Mouse (Mus musculus) mouse embryonic stem cell (cell line): ENCODE data around the gene Grk2.

ENCODE experiments used
- in situ Hi-C, 2 experiments: fragments of 300-500 bp; cut with MboI; formaldehyde crosslinking; loops; 1 replicate in 1 of 2; 3 replicates in 1 of 2; pipeline ENCODE4 v1.14.3; 2019 to 2020; ENCODE audit warnings: low sequenced_read_pairs in 2 of 2, low pct_unique_long_range_greater_than_20kb in 1 of 2, mixed read lengths in 1 of 2; ENCODE audit not compliant: unreplicated experiment in 1 of 2

Gene Grk2

DNA sequence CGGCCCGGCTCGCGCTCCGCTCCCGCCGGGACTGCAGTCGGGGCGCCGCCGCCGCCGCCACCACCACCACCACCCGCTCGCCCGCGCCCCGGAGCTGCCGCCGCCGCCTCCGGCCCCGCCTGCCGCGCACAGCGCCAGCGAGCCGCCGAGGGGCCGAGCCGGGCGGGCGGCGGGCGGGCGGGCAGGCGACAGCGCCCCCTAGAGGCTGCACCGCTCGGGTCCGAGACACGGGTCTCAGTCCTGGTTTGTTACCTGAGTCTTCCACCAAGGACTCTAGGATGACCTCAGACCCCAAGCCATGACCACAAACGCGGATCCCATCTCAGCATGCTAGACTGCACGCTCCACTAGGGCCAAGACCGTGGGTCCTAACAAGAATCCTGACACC is at the start of gene Grk2:
TSS of gene Grk2 (minus strand) at position 33 of the 388 bp plus-strand sequence.
- in situ Hi-C loops: no loop called here

DNA sequence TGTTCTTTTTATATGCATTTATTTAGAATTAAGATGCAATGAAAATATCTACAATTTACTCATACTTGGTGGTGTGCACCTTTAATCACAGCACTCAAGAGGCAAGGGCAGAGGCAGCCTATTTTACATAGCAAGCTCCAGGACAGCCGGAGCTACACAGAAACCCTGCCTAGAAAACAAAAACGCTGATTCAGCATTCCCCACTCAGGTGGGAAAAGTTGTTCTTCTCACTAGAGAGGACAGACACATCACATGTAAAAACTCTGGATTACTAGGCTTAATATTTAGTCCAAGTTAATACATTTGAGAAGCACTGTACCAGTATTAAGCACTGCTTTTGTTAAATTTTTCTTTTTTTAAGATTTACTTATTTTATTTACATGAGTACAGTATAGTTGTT is 43.4 kb upstream of the Grk2 start:
- in situ Hi-C loops: no loop called here

DNA sequence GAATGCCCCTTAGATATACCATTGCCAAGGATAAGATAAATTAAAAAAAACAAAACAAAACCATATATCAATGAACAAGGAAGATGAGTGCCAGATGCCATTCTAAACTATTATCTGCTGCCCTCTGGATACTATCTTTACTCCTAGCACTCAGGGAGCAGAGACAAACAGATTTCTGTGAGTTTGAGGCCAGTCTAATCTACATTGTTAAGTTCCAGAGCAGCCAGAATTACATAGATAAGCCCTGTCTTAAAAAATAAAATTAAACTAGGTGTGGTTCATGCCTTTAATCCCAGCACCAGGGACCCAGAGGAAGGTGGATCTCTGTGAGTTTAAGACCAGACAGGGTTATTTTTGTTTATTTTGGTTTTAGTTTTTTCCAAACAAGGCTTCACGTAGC is 40.5 kb upstream of the Grk2 start:
- in situ Hi-C loops: no loop called here

DNA sequence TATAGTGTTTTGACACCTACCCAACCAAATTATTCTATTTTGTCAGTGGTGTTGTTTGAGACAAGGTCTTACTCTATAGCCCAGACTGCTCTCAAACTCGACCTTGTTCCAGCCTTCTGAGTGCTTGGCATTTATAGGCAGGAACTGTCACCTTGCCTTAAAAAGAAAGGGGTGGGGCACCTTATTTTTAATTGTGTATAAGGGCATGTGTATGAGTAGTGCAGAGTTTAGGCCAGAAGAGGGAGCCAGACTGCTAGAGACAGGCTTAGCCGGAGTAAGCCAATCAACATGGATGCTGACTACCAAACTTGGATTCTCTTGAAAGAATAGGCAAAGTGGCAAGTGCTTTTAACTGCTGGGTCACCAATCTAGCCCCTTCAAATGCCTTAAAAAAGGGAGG is 32.1 kb upstream of the Grk2 start:
- in situ Hi-C loops: no loop called here

DNA sequence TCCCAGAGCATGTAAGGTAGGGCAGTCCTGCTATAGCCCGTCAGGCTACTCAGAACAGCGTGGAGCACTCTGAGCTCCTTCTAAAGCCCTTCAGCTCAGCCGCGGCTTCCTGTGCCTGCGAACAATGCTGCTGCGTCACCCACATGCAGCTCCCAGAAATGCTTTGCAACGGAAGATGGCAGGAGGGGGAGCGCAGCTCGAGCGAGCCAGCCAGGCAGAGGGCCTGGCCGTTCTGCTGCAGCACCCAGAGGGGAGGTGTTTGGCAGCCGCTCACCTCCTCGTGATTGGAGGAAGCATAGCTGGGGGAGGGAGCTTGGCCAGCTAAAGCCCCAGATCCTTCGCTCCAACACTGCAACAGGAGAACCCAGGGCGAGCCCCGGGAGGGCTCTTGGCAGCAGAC is 27.8 kb upstream of the Grk2 start:
- in situ Hi-C loops: no loop called here

DNA sequence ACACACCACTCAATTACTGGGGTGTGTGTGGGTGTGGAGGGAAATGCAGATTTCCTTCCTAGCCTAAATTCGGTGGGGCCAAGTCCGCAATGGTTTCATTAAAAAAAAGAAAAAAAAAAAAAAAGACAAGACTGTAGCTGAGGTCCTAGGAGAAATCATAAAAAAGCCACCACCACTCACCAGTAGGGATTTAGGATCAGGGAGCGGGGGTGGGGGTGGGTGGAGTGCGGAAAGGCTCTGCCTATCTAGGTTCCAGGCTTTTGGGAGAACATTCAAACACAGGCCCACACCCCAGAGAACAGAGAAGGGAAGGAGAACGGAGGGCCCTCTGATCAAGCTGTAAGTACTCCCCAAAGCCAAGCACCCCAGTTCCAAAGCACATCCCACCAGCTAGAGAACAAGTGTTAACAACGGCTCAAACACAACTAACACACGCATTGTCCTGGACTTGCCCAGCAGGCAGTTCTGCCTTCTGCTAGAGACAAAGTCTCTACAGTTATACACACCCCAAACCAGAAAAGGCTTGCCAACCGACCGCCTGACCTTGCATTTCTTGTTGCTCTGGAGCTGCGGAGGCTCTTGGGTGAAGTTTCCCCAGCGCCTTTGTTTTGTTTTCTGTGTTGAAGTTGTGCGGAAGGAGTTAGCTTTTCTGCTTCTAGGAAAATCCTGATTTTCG is 27.2 kb upstream of the Grk2 start:
- in situ Hi-C loops: no loop called here

DNA sequence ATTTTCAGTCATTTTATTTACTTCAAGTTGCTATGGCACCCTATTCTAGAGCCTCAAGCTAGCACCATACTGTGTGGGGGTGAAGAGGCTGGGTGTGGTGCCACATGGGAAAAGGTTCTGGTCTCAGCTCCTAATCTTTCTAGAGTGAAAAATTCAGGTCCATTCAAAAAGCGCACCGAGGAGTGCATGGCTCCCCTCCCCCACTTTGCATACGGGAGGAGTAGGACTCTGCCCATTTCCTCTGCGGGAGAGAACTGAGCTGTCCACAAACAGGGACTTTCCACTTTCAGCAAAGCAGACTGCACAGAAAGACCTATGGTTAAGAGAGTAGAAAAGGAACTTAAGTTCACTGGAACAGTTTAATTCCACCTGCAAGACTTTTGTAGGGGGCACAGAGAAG is 26.6 kb upstream of the Grk2 start:
- in situ Hi-C loops: no loop called here

DNA sequence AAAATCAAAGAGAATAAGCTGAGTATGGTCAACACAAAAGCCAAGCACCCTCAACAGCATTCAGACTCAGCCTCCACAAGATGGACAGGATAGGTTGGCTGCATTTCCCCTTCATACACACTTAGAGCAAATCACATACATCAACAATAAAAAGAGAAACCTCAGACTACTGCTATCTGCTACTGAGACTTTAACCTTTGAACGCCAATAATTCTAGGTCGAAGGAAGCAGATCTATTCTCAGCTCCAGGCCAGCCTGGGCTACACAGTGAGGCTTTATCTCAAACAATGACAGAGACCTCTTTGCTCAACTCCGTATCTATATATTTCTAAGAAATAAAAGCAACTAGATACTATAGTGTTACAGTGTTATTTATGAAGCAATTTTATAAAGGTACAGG is 25.3 kb upstream of the Grk2 start:
- in situ Hi-C loops: no loop called here

DNA sequence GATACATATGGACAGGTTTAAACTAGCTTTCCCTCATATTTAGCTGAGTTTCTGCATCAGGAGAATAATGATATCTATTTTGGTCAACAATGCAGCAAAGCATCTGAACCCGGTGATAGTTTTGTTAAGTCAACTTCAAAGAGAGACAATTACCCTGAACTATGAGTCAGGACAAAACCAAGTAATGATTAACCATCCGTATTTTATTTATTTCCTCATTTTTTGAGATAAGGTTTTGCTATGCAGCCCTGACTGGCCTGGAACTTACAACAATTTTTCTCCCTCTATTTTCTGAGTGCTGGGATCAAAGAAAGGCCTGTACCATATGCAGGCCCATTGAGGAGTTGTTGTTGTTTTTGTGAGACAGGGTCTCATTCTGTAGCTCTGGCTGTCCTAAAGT is 24.6 kb upstream of the Grk2 start:
- in situ Hi-C loops: no loop called here

DNA sequence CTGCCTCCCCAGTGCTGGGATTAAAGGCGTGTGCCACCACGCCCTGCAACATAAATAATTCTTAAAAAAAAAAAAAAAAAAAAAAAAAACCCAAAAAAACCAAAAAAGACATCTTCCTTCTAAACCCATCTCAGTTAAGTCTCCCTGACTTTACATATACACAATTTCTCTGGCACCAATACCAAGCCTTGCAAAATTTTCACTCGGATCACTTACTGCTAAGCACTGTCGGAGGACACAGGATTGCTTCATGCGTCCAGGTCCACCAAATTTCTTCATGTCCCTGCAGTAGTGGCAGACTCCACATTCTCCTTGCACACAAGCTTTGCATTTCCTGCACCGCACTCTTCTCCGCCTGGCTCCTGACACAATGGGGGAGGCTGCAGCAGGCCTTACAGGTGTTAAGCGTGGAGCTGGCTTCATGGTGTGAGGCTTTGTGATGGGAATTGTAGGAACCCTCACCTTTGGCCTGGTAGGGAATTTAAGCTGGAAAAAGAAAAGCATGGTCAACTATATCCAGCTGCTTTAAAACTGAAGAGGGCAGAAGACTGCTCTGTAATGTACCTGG is 22.8 kb upstream of the Grk2 start:
- in situ Hi-C loops: no loop called here

DNA sequence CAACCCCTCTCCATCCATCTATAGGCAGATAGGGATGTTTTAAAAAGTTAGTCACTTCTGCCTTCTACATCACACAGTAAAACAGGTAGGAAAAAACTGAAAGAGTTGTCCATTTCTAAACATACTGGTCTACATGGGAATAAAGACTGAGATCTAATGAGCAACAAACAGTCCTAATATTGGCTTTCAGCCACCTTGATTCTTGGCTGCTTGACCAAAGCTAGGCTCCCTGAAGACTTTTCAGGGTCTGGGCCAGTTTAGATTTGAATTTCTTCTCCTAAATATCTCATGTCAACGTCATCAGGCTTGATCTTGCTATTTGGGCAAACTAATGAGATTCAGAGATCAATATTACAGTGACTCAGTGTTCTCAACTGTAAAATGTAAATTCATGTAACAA is 20.9 kb upstream of the Grk2 start:
- in situ Hi-C loops: no loop called here

DNA sequence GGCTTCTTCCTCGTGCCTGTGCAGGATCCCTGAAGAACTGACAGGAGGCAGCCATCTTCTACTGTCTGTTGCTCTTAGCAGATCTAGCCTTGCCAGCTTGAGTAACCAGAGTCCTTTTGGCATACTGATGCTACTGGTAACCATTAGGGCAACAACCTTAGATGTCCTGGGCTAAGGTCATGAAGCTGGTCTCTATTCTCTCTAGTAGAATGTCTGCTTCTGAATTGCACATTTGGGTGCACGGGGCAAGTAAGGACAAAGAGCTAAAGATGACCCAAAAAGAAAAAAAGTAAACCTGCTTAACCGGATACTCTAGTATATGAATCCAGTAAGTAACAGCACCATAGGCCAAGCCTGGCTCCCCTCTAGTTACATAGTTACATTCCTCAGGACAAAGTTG is 20.1 kb upstream of the Grk2 start:
- in situ Hi-C loops: no loop called here

DNA sequence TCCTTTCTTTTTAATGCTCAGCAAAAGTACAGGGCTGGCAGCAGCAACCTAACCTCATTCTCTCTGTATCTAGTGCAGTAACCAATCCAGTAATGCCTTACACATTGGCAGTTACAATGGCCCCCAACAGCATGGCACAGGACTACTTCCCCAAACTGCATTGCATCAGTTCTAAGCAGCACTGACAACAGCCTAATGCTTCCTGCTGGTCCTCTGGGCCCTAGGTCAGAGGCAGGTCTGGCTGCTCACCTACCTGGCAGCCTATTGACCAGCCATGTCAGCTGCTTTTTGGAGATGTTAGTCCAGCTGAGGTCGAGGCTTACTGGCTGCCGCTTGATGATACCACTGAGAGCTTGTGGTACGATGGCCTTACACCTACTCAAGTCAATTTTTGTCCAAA is 16.1 kb upstream of the Grk2 start:
- in situ Hi-C loops: no loop called here

DNA sequence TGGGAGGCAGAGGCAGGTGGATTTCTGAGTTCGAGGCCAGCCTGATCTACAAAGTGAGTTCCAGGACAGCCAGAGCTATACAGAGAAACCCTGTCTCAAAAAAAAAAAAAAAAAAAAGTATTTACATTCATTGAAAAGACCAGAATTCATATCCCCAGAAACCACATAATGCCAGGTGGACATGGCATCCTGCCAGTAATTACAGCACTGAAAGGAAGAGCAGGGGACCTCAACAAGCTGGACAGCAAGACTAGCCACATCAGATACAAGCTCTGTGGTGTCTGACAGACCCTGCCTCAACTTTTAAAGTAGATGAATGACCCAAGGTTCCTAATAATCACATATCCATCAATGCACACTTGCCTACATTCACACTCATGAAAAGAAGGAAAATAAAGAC is 15.6 kb upstream of the Grk2 start:
- in situ Hi-C loops: no loop called here

DNA sequence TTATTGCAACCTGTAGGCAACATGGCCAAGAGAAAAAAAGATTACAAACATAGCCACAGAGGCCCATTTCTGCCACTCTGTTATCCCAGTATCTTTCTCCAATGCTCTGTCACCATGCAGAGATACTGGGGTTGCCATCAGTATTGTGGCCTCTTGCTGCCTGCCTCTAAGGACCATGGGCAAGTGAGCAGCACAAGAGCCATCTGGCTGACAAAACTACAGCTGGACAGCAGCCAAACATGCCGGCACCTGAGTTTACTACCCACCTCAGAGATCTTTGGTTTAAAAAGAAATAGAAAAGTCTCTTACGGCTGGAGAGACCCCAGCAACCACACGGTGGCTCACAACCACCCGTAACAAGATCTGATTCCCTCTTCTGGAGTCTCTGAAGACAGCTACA is 13.2 kb upstream of the Grk2 start:
- in situ Hi-C loops: no loop called here

DNA sequence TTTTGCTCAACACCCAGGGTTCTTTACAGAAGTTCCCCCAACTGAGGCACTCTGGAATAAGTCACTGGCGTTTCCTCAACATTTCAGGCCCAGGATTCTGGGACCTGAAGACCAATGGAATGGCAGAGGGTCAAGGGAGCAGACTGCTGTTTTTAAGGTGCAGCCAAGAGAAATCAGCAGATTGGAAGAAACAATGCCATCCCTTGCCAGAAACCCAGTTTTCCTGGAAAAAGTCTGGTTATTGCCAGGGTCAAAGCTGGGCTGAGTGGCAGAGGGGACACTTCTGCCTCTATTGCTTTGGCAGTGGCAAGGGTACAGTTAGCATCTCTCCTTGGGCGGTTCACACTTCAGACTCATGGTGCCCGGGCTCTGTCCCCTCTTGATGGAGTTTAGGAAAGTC is 11.2 kb upstream of the Grk2 start:
- in situ Hi-C loops: no loop called here

DNA sequence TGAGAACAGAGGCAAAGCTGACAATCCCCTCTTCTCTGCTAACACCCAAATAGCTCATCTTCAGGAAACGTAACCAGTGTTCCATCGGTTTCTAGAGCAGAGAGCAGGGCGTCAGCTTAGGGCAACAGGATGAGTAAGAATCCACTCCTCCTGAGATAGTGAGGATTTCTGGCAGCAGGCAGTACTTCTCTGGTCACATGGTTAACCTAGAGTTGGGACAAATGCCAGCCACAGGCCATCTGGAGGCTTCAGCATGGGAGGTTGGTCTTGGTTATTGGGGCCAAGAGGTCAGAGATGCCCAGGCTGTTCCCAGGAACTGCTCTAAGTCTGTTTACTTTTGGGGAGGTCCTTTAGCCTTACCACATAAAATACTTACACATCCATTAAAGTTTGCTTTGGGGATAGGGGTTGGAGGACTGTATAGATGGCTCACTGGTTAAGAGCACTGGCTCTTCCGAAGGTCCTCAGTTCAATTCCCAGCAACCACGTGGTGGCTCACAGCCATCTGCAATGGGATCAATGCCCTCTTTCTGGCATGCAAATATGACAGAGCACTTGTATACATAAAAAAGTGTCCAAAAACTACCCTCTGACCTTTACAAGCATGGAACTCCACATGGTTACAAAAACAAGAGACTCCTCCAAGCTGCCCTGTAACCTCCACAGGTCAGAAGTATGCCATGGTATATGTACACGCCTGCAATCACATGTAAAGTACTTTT is 9.4 kb upstream of the Grk2 start:
- in situ Hi-C loops: no loop called here

DNA sequence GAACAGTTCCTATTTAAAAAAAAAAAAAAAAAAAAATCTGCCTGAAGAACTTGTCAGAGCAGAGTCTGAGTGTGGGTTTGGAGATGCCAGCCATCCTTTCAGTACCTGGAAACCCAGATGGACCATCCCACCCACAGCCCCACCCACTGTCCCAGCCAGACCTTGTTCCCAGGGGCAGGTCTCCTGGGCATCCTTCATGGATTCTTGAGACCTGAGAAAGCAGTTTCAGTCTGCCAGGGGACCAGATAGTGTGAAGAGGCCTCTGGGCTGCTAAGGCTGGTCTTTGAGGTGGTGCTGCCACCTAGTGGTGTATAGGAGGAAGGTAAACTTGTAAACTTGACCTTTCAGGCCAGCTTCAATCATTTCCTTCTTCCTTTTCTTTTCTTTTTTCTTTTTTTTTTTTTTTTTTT is 3.8 kb upstream of the Grk2 start:
- in situ Hi-C loops: loop anchor here (5.0 kb wide), 1 partner anchor 52 kb away; no protein-coding TSS in a partner anchor

DNA sequence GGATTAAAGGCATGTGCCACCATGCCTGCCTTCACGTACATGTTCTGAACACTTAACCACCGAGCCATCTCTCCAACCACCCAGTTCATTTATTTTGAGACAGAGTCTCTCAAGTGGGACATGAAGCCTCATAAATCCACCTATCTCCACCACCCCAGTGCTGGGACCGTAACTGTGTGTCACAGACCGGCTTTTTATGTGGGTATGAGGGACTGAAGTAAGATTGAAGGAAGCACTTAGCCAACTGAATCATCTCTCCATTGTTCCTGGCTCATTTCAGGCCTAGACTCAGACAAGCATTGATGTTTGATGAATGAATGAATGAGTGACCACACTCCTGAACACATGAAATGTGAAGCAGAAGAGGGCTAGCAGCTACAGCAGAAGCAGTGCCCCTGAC is 3.3 kb upstream of the Grk2 start:
- in situ Hi-C loops: no loop called here
